Mouse (Mus musculus): Measurements from ENCODE around the gene Gnao1.

DNA sequence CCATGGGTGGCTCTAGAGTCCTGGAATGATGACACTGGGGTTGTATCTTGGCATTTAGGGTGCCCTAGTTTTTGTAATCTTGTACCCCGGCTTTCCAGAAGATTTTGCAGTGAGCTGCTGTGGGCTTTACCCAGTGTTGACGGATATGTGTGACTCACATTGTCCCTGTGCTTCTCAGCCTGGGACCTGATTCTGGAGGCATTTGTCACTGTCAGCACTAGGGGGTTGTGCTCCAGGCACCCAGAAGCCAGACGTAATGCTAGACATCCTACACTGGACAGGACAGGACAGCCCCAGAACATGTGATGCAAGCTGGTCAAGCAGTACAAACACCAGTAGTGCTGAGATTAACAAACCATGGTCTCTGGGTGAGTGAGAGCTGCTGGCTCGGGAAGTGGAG is 136.0 kb downstream of the Gnao1 start:
- TF ChIP-seq CTCF (IDR thresholded peaks at IDR 0.05; ENCODE audit: borderline replicate concordance, insufficient read depth, low read length): no peak
- TF ChIP-seq POLR2A (IDR thresholded peaks at IDR 0.05; ENCODE audit: low read depth, low read length): no peak
